Mouse (Mus musculus): ENCODE measurements around the gene Ccdc155. TPM values are rescaled to one million over a fixed set of nuclear protein-coding genes. Genes with fewer than 3 reads are reported as not detected.

Ccdc155 gene
- polyA plus RNA-seq, 1 experiment = 0.20 TPM

- WGBS = 30% methylated on average over 6 of the region's 6 CpGs
- peaks cover 5% of the 10 kb centered on the region for H3K36me3 ChIP-seq (ENCODE audit: control insufficient read depth, insufficient read depth, low read length)
- no peak overlapping the region for H3K4me3 ChIP-seq (ENCODE audit: extremely low read depth, insufficient read depth, insufficient read length)
- TF ChIP-seq POLR2A (IDR thresholded peaks at IDR 0.05; ENCODE audit: low read depth, low read length) = no peak
- TF ChIP-seq CTCF (IDR thresholded peaks at IDR 0.05; ENCODE audit: extremely low read depth, insufficient read depth, insufficient read length, insufficient replicate concordance) = no peak
- peaks cover 12% of the 10 kb centered on the region for H3K27me3 ChIP-seq (ENCODE audit: control insufficient read depth, insufficient read depth, low read length)
- no peak for DNase-seq (ENCODE audit: low read depth in 1 of 2, low spot score in 2 of 2)
- H3K27ac ChIP-seq (ENCODE audit: insufficient read depth, low read length) = no peak overlapping the region
- H3K4me1 ChIP-seq (ENCODE audit: control insufficient read depth, insufficient read depth, insufficient read length) = peaks cover 3% of the 10 kb centered on the region
Observed at GRCm38 (mm10) chr7:45162551-45162950, 42.1 kb downstream of the Ccdc155 start.

GRCm38 (mm10) chr7:45161612-45162473, 42.8 kb downstream of the Ccdc155 start:
- WGBS = 5% methylated on average over 35 of the region's 35 CpGs
- TF ChIP-seq CTCF (IDR thresholded peaks at IDR 0.05; ENCODE audit: extremely low read depth, insufficient read depth, insufficient read length, insufficient replicate concordance) (peak; percentile 95), POLR2A (IDR thresholded peaks at IDR 0.05; ENCODE audit: low read depth, low read length) (no peak)
- peak overlapping the region; percentile 57; the same call in 1 of the 2 replicates for H3K4me3 ChIP-seq (ENCODE audit: extremely low read depth, insufficient read depth, insufficient read length)
- H3K27me3 ChIP-seq (ENCODE audit: control insufficient read depth, insufficient read depth, low read length) = peaks cover 9% of the 10 kb centered on the region
- DNase-seq (ENCODE audit: low read depth in 1 of 2, low spot score in 2 of 2) = peak; percentile 69 to 88
- H3K27ac ChIP-seq (ENCODE audit: insufficient read depth, low read length) = no peak overlapping the region
- peaks cover 6% of the 10 kb centered on the region for H3K36me3 ChIP-seq (ENCODE audit: control insufficient read depth, insufficient read depth, low read length)
- H3K4me1 ChIP-seq (ENCODE audit: control insufficient read depth, insufficient read depth, insufficient read length) = peaks cover 3% of the 10 kb centered on the region

- WGBS = 95% methylated on average over 3 of the region's 3 CpGs
- no peak for TF ChIP-seq CTCF (IDR thresholded peaks at IDR 0.05; ENCODE audit: extremely low read depth, insufficient read depth, insufficient read length, insufficient replicate concordance)
- no peak for TF ChIP-seq POLR2A (IDR thresholded peaks at IDR 0.05; ENCODE audit: low read depth, low read length)
- no peak for DNase-seq (ENCODE audit: low read depth in 1 of 2, low spot score in 2 of 2)
Observed at GRCm38 (mm10) chr7:45160866-45161265, 43.8 kb downstream of the Ccdc155 start.

GRCm38 (mm10) chr7:45160316-45160800, 44.3 kb downstream of the Ccdc155 start:
- Histone ChIP-seq H3K4me1 (ENCODE audit: control insufficient read depth, insufficient read depth, insufficient read length) (peaks cover 3% of the 10 kb centered on the region), H3K27ac (ENCODE audit: insufficient read depth, low read length) (no peak overlapping the region), H3K4me3 (ENCODE audit: extremely low read depth, insufficient read depth, insufficient read length) (no peak overlapping the region), H3K27me3 (ENCODE audit: control insufficient read depth, insufficient read depth, low read length) (peaks cover 9% of the 10 kb centered on the region), H3K36me3 (ENCODE audit: control insufficient read depth, insufficient read depth, low read length) (peaks cover 6% of the 10 kb centered on the region)
- no peak for DNase-seq (ENCODE audit: low read depth in 1 of 2, low spot score in 2 of 2)
- TF ChIP-seq CTCF (IDR thresholded peaks at IDR 0.05; ENCODE audit: extremely low read depth, insufficient read depth, insufficient read length, insufficient replicate concordance) (no peak), POLR2A (IDR thresholded peaks at IDR 0.05; ENCODE audit: low read depth, low read length) (no peak)
- WGBS = 92% methylated on average over 6 of the region's 6 CpGs

More at GRCm38 (mm10) chr7:45160866-45161265, 43.8 kb downstream of the Ccdc155 start:
- Histone ChIP-seq H3K4me3 (ENCODE audit: extremely low read depth, insufficient read depth, insufficient read length) (no peak overlapping the region), H3K4me1 (ENCODE audit: control insufficient read depth, insufficient read depth, insufficient read length) (peaks cover 3% of the 10 kb centered on the region), H3K27ac (ENCODE audit: insufficient read depth, low read length) (no peak overlapping the region), H3K27me3 (ENCODE audit: control insufficient read depth, insufficient read depth, low read length) (peaks cover 9% of the 10 kb centered on the region), H3K36me3 (ENCODE audit: control insufficient read depth, insufficient read depth, low read length) (peaks cover 6% of the 10 kb centered on the region)

GRCm38 (mm10) chr7:45158991-45159390, 45.7 kb downstream of the Ccdc155 start:
- Histone ChIP-seq H3K27me3 (ENCODE audit: control insufficient read depth, insufficient read depth, low read length) (peaks cover 5% of the 10 kb centered on the region), H3K4me1 (ENCODE audit: control insufficient read depth, insufficient read depth, insufficient read length) (peaks cover 3% of the 10 kb centered on the region), H3K4me3 (ENCODE audit: extremely low read depth, insufficient read depth, insufficient read length) (no peak overlapping the region), H3K36me3 (ENCODE audit: control insufficient read depth, insufficient read depth, low read length) (peaks cover 6% of the 10 kb centered on the region), H3K27ac (ENCODE audit: insufficient read depth, low read length) (no peak overlapping the region)
- no peak for DNase-seq (ENCODE audit: low read depth in 1 of 2, low spot score in 2 of 2)
- 97% methylated on average over 6 of the region's 6 CpGs for WGBS
- TF ChIP-seq CTCF (IDR thresholded peaks at IDR 0.05; ENCODE audit: extremely low read depth, insufficient read depth, insufficient read length, insufficient replicate concordance) (no peak), POLR2A (IDR thresholded peaks at IDR 0.05; ENCODE audit: low read depth, low read length) (no peak)

- whole genome bisulfite sequencing = 92% methylated on average over 14 of the region's 14 CpGs
- Histone ChIP-seq H3K27me3 (ENCODE audit: control insufficient read depth, insufficient read depth, low read length) (no peaks in the 10 kb centered on the region), H3K4me3 (ENCODE audit: extremely low read depth, insufficient read depth, insufficient read length) (no peak overlapping the region), H3K27ac (ENCODE audit: insufficient read depth, low read length) (no peak overlapping the region), H3K36me3 (ENCODE audit: control insufficient read depth, insufficient read depth, low read length) (peaks cover 6% of the 10 kb centered on the region), H3K4me1 (ENCODE audit: control insufficient read depth, insufficient read depth, insufficient read length) (no peaks in the 10 kb centered on the region; the same call in 1 of the 2 replicates)
- TF ChIP-seq POLR2A (IDR thresholded peaks at IDR 0.05; ENCODE audit: low read depth, low read length) = no peak
- TF ChIP-seq CTCF (IDR thresholded peaks at IDR 0.05; ENCODE audit: extremely low read depth, insufficient read depth, insufficient read length, insufficient replicate concordance) = no peak
- no peak for DNase-seq (ENCODE audit: low read depth in 1 of 2, low spot score in 2 of 2)
Observed at GRCm38 (mm10) chr7:45157459-45157858, 47.2 kb downstream of the Ccdc155 start.

All from spleen, adult 2 months (tissue).